Mouse (Mus musculus) ovary, adult 10 weeks (tissue): ENCODE data around the gene Tmco3. TPM values are rescaled to one million over a fixed set of nuclear protein-coding genes. Genes with fewer than 3 reads are reported as not detected.

Experiments
- polyA plus RNA-seq: library from polyadenylated mRNA; stranded (reverse); fragments of 350-450 nt; fragmentation: Illumina TruSeq; extraction: RNeasy Lipid Tissue Mini Kit (QIAGEN cat#74804); gene quantifications from one replicate; pipeline ENCODE4 v1.2.3, GENCODE M21; 2014

The Tmco3 gene
- 22.2 TPM for polyA plus RNA-seq

GRCm38 (mm10) chr8:13287692-13288623 lies at the start of gene Tmco3, which contains the start of gene Dcun1d2:
Gene Tmco3, plus strand, starts transcription at chr8:13288190.
Gene Dcun1d2, minus strand, starts transcription at chr8:13288131.

DNA sequence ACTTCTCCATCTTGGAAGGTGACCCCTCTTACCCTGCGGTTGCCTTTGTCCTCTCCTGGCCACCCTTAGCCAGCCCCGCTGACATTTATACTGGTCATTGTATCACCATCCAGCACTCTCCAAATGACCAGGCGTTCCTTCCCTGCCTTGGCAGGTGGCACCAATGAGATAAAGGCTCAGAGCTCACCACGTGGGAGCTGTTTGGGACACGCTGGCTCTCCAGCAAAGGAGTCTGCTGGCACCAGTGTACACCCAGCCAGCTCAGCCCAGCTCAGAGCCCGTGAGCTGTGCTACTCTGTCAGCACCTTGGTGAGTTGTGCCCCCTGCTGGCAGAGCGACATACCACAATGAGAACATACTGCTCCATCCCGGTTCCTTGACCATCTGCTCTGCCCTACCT lies 34.0 kb upstream of the Tmco3 start, which contains the start of gene Adprhl1:
Gene Adprhl1, minus strand, starts transcription at position 144 of the 400 bp plus-strand sequence.

GRCm38 (mm10) chr8:13338255-13338860 lies 50.4 kb downstream of the Tmco3 start, which contains the start of gene Tfdp1:
Gene Tfdp1, plus strand, starts transcription at chr8:13338751.

Other genes starting within 250 kb of the Tmco3 start
- gene Proz, start 227.3 kb upstream of the Tmco3 start, polyA plus RNA-seq: not detected
- gene Pcid2, start 182.7 kb upstream of the Tmco3 start, polyA plus RNA-seq: 17.4 TPM
- gene Cul4a, start 182.6 kb upstream of the Tmco3 start, polyA plus RNA-seq: 180 TPM
- 472 TPM for gene Lamp1, start 129.0 kb upstream of the Tmco3 start, polyA plus RNA-seq
- 9.5 TPM for gene Grtp1, start 87.6 kb upstream of the Tmco3 start, polyA plus RNA-seq
- not detected for gene Adprhl1, start 34.0 kb upstream of the Tmco3 start, polyA plus RNA-seq
- 17.7 TPM for gene Dcun1d2, start 59 bp upstream of the Tmco3 start, polyA plus RNA-seq
- 46.7 TPM for gene Tfdp1, start 50.6 kb downstream of the Tmco3 start, polyA plus RNA-seq
- gene Atp4b, start 108.6 kb downstream of the Tmco3 start, polyA plus RNA-seq: not detected
- gene Grk1, start 116.9 kb downstream of the Tmco3 start, polyA plus RNA-seq: not detected
- not detected for gene Tmem255b, start 147.0 kb downstream of the Tmco3 start, polyA plus RNA-seq
- gene Gas6, start 206.3 kb downstream of the Tmco3 start, polyA plus RNA-seq: 49.6 TPM